Mouse (Mus musculus): ENCODE results near the gene Mettl6. TPM values are rescaled to one million over a fixed set of nuclear protein-coding genes. Genes with fewer than 3 reads are reported as not detected.
A peak's percentile ranks its signal among the peaks of the same experiment; 100 is the strongest.
"Not testable (repeated sequence)": the region's sequence is repeated elsewhere in the genome, so short reads cannot be mapped to it uniquely, and the experiment has no call there.

The Mettl6 gene
- total RNA-seq, 4 experiments from 2014 or later, result 30.8 to 37.8 (median 34.0) TPM

DNA sequence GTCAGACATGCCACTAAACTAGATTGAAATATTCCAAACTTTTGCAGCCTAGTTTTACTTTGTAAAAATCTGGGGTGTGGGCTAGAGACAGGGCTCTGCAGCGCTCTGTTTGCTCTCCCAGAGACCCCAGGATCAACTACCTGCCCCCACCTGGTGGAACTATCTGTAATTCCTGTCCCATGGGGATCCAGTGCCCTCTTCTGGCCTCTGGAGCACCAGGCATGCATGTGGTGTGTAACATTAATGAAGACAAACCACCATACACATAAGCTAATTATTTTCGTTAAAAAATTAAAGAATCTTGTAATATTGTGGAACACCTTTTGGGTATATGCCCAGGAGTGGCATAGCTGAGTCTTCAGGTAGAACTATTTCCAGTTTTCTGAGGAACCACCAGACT lies 21.5 kb downstream of the Mettl6 start:
- DNase-seq (ENCODE audit: low spot score in 2 of 2), result no peak

DNA sequence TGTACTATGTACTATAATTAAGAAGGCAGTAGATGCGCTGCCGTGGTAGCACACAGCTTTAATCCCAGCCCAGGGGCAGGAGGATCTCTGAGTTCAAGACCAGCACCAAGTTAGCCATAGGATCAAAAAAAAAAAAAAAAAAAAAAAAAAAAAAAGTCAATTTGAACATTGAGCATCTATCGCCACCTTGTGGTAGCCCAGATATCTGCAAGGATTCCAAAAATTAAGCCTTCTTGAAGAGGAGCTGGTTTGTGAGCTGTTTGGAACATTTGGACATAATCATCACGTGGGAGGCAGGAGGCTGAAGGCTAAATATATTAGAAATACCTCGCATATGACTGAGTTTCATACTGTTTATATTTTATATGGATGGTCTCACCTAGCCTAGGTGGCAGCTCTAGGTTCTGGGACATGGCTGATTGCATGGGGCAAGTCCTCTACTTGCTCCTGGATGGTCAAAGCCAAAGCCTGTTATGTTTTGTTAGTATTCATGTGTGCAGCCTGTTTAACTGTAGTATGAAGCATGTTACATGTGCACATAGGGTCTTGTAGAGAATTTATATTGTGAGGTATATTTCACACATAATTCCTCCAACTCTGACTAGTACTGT lies 22.3 kb downstream of the Mettl6 start:
- peak; percentile 23 for DNase-seq (ENCODE audit: low spot score in 2 of 2)

DNA sequence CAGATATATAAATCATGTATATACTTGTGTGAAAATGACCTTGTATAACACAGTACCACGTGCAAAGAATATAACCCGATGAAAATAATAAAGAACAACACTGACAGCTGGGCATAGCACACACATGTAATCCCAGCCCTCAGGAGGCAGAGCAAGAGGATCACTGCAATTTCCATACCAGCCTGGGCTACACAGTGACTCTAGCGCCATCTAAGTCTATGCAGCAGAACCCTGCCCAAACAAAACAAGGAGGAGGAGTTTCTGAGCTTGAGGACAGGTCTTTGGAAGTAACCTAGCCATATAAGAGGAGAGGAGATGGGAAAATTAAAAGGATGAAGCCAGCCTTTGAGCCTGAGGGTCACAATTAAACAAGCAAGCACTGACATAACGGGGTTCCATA lies 25.1 kb downstream of the Mettl6 start:
- DNase-seq (ENCODE audit: low spot score in 2 of 2), result no peak

DNA sequence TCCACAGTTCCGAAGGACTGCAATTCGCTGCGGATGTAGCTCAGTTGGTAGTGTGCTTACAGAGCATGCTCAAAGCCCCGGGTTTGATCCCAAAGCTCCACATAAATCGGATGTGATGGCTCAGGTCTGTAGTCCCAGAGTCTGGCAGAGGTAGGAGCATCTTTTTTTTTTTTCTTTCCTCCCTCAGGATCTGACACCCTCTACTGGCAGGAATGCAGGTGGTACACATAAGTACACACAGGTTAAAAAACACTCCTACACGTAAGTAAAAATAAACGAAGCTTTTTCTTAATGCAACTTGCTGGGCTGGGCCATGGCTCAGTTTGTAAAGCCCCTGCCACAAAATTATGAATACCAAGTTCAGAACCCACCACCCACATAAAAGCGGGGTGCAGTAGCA lies 30.7 kb downstream of the Mettl6 start:
- DNase-seq (ENCODE audit: low spot score in 2 of 2), result no peak

DNA sequence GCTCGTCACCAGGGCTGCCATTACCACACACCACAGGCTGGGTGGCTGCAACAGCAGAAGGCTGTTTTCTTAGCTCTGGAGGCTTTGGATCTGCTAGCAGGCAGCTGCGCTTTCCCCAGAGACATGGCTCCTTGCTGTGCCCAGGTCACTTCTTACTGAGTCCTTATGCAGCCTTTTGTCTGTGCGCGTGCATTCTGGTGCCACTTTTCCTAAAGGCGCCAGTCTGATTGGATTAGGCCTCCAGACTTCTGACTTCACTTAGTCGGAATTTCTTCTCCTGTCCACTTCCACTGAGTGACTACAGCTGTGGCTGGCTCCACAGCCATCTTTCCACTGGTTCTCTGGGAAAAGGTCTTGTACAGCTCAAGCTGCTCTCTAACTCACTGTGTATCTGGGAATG lies 32.0 kb downstream of the Mettl6 start:
- no peak for DNase-seq (ENCODE audit: low spot score in 2 of 2)

DNA sequence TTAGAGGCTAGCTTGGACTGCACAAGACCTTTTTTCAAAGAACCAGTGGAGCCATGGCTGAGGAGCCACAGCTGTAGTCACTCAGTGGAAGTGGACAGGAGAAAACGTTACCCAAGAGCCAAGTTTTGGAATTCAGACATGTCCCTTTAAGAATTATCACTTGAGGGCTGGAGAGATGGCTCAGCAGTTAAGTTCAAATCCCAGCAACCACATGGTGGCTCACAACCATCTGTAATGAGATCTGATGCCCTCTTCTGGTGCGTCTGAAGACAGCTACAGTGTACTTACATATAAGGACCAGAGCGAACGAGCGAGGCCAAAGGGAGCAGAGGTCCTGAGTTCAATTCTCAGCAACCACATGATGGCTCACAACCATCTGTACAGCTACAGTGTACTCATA lies 32.6 kb downstream of the Mettl6 start:
- DNase-seq (ENCODE audit: low spot score in 2 of 2), result not testable (repeated sequence)

DNA sequence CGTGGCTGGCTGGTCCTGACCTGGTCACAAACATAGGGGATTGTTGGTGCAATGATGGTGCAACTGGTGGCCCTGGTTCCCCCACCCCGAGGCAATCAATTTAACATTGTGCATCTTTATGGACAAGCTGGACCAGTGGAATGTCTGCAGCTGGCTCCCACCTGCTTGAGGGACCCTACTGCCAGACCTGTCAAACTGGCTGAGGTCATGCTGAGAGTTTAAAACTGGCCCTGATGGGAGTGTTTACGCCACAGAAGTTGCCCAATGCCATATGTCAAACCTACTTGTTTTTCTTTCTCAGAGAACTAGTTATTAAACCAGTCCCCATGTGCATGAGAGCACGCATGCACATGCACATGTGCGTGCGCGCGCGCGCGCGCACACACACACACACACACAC lies 36.8 kb downstream of the Mettl6 start:
- no peak for DNase-seq (ENCODE audit: low spot score in 2 of 2)

DNA sequence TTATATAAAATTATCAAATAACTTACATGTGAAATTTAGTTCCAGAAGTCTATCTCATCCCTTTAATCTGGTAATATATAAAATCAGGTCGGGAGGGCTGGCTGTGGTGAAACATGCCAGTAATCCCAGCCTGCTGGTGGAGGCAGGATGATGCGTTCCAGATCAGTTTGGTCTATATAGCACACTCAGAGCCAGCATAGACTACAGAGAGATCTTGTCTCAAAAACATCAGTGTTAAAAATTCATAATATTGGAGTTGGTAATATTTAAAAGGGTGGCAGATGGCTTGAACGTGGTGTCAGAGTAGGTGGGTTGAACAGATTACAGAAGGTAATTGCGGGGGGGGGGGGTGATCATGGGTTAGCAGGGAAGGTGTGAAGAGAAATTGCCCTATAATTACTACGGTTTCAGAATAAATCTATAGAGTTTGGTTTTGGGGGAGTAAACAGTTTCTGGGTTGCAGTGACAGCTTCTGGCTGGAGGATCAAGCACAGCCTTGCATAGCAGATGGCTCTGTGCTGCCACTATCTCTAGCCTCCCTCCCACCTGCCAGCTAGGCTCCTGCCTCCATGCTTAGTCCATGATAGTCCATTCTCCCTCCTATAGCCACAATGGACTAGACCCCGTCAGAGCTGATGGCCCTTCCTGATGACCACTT lies 38.6 kb downstream of the Mettl6 start:
- no peak for DNase-seq (ENCODE audit: low spot score in 2 of 2)

DNA sequence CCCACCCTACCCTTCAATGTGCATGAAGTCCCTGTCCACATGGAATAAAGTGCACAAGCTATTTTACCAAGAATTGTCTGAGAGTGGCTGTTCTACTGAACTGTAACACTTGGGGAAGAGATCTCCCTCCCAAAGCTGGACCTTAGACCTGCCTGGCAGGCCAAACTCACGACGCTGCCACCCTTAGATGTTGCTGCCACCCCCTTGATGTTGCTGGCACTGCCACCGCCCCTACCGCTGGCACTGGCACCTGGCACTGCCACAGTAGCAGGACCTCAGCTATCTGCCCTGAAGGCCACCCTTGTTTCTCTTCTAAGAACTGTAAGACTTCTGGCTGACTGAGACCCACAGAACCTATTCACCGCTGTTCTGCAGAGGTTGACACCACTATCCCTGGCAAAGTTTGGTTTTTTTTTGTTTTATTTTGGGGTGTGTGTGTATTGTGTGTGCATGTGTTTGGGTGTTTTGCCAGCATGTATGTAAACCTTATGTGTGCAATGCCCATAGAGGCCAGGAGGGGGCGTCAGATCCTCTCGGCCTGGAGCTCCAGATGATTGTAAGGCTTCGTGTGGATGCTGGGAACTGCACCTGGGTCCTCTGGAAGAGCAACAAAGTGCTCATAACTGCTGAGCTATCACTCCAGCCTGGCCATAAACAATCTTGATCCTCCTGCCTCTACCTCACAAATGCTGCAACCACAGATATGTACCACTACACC lies 39.8 kb downstream of the Mettl6 start:
- no peak for DNase-seq (ENCODE audit: low spot score in 2 of 2)

DNA sequence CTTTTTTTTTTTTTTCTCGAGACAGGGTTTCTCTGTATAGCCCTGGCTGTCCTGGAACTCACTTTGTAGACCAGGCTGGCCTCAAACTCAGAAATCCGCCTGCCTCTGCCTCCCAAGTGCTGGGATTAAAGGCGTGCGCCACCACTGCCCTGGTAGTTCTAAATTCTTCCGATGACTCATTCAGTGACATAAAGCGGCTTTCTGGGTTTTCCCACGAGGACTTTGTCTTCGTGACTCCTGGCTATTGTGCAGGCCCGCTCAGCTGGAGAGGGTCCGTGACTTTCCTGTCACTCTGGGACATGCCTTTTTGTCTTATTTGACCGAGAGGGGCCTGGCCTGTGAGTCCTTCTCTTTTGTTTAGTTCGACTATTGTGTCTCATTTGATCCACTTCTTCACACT lies 40.9 kb downstream of the Mettl6 start:
- DNase-seq (ENCODE audit: low spot score in 2 of 2), result not testable (repeated sequence)

DNA sequence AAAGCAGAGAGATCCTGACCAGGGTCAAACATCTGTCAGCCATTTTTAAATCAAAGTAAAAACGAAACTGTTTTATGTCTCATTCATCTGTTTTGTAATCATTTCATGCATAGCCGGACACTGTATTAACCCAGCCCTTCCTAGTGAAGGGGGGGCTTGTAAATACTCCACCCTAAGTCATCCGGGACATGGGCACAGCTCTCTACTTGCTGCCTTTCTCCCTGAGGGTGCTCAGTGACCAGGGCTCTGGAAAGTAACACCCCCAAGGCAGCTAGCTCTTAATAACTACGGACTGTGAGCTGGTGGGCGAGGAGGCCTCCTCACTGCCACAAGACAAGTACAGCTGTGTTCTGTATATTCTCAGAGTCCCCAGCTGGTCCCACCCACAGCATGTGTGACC lies 45.8 kb downstream of the Mettl6 start:
- DNase-seq (ENCODE audit: low spot score in 2 of 2), result no peak

DNA sequence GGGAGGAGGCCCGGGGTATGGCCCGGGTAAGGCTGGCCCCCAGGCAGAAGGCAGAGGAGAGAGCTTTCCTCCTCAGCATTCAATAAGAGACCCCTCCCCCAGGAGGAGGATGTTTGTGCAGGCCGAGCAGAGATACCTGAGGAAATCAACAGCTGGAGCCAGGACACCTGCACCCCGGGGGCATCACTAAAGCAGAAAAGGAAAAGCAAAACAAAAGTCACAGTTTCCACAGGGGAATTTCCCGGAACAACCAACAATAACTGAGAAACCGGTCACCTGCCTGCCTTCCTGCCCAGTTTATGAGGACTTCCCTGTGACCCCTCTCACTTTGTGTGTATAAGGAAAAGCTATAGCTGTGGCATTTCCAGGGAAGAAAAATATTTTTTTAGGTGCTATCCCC lies 51.2 kb downstream of the Mettl6 start:
- no peak for DNase-seq (ENCODE audit: low spot score in 2 of 2)

DNA sequence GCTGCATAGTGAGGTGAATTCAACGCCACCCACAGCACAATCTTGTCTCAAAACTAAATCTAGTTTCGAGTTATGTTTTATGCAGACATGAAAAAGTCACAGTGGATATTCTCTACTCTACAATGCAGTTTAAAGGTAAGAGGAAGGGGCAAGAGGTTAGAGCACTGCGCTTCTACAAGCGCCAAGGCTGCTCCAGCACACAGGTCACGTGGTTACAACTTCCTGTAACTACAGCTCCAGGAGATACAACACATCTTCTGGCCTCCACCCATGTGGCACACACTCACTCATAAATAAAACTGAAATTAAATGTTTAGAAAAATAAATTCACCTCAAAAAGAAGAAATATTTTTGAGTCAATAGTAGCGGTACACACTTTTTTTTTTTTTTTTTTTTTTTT lies 54.1 kb downstream of the Mettl6 start:
- no peak for DNase-seq (ENCODE audit: low spot score in 2 of 2)

DNA sequence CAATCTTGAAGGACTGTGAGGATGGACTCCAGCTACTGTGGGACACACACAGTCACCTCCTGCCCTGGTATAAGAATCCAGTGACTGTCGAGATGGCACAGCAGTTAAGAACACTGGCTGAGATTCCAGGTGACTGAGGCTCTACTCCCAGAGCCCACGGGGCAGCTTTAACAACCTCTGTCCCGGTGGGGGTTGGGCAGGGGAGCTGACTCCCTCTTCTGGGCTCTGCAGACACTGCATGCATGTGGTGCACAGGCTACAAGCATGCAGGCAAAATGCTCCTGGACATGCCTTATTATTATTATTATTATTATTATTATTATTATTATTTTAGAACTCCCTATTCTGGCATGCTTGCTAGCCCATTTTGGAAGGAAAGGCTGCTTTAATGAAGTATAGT lies 54.6 kb downstream of the Mettl6 start:
- DNase-seq (ENCODE audit: low spot score in 2 of 2), result no peak

DNA sequence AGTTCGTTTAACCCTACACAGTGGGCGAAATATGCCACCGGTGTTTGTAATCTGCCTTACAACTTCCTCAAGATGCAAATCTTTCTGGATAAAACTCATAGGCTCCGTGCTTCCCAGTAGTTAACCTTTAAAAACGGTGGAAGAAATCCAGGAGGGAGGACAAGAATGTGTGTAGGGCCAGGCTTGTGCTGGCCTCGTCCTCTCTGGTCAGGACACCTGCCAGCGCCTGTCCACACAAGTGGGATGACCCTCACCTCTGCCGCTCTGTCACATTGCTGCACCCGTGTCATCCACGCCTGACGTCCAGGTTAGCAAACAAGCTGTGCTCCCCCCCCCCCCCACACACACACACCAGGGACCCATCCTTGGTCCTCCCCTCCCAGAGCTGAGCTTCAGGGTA lies 55.6 kb downstream of the Mettl6 start:
- no peak for DNase-seq (ENCODE audit: low spot score in 2 of 2)

DNA sequence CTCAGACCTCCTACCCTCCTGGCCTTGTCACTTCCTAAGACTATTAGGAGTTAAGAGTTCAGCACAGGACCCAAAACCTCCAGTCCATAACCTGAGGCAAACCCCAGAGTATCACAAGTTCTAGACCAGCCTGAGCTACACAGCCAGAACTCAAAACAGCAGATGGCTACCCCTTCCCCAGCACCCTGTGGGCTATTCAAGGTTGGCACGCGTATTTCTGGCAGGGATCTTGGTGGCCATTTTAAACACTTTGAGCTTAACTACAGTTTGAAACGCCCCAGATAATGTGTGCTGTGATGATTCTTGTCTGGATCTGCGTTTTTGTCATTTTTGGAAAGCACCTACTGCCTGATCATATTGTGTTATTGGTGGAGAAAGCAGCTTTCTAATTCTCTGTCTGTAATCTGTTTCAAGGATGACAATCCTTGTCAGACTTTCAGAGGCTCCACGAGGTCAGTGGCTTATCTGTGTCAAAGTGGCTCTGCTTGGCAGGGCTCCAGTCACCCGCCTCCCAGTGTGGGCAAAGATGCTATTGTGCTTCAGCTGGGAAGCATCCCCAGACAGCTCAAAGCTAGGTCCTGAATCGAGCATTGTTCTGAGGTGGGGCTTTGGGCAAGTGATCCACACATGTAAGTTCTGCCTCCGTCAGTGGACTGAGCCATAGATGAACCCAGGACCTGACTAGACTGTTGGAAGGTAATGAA lies 56.9 kb downstream of the Mettl6 start:
- no peak for DNase-seq (ENCODE audit: low spot score in 2 of 2)

DNA sequence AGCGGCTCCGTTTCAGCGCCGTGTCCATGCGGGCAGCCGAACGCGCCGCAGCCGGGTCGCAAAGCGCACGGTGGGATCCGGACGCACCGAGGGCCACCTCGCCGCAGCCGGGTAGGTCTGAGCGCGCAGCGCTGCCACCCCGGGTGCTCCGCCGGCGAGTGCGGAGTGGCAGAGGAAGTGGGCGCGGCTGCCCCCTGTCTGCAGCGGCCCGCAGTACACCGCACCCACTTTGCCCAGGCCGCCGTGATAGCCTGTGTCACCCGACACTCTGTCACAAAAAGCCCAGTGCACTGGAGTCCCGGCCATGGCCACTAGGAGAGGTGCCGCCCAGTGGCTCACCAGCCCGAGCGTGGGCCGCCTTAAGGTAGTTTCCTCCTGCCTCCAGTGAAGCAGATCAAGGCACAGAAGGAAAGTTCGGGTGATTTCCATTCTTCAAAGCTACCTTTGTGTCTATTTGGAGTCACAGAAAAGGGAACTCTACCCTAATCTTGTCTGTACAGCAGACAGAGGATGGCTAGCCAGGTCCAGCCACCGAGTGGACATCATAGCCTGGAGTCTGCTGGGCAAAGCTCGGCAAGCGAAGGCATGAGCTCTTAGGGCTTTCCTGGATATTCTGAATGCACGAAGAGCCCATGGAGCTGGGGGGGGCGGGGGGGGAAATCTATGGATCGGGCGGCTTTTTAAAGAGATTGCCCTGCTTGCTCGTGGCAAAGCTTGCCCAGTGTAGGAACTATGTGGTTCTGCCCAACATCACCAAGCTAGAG lies 58.7 kb downstream of the Mettl6 start, which contains the start of gene Sh3bp5:
Gene Sh3bp5, minus strand, starts transcription at position 149 of the 764 bp plus-strand sequence.
- peak; percentile 85 to 94 for DNase-seq (ENCODE audit: low spot score in 2 of 2)

DNA sequence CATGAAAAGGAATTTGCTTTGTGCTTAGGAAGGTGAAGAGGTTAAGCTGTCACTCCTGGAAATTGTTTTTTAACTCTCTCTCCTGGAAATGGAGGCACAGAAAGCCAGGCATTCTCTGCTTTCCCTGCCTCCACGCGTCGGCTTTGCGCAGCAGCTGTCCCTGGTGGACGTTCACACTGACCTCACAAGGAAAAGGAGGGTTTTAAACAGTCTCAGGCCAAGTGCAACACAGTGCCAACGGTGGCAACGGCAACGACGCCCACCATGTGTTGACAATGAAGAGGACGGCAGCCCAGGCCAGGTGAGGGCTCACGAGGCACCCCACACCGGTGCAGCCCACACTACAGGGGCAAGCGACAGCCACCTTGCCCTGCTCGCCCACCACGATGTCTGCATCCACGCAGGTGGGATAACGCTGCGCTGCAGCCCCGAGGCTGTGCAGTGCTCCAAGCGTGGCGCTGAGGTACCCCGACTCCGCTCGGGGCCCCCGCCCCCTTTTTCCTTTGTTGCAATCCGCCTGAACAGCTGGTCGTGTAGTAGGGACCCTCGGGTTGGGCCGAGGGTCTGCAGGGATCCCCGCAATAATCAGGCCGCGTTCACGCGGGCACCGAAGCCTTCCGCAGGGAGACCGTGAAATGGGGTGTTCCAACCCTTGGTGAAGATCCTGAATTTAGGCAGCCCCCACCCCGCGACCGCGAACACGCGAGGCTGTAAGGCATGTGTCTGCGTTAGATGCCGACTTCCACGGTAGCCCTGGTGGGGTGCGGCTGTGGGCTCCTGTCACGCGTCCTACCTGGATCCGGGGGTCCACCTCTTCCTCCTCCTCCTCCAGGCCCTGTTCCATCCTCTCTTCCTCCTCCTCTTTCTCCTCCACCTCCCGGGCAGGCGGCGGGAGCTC lies 59.6 kb downstream of the Mettl6 start:
- no peak for DNase-seq (ENCODE audit: low spot score in 2 of 2)

DNA sequence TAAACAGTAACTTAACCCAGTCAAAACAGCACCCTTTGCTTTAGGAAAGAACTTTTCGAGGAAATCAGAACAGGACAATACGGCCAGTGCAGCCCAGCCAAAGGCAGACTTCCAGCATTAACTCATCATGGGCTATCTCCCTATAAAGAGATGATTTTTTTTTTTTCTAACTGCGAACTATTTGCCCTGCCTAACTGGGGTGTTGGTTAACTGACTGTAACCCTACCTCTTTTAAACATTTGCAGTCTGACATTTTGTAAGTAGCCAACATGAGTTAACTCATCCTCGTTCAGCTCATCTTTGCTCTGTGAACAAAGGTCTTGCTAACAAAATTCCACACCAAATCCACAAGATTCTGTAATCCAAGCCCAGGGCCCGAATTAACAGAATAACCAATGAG lies 60.4 kb downstream of the Mettl6 start:
- DNase-seq (ENCODE audit: low spot score in 2 of 2), result no peak

DNA sequence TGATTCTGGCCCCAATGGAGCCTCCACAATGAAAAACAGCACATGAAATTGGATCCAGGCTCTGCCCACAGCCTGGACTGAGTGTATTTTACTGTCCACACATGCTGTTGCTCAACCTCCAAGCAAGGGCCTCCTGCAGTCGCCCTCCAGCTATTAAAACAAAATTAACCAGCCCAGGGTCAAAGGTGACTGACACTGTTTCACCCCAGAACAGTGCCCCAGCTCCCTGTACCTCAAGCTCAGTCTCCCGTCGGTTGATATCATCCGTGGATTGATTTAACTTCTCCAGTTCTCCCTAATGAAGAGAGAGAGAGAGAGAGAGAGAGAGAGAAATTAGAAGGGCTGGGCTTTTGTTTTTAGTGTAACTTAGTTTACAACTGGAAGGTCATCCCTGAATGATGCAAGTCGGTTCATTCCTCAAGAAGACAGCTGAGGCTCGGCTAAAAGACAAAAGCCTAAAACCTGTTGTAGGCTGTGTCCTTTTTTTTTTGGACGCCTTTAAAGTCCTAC lies 60.9 kb downstream of the Mettl6 start:
- DNase-seq (ENCODE audit: low spot score in 2 of 2), result no peak
